Mouse (Mus musculus): ENCODE data around the gene Ggt5.

DNA sequence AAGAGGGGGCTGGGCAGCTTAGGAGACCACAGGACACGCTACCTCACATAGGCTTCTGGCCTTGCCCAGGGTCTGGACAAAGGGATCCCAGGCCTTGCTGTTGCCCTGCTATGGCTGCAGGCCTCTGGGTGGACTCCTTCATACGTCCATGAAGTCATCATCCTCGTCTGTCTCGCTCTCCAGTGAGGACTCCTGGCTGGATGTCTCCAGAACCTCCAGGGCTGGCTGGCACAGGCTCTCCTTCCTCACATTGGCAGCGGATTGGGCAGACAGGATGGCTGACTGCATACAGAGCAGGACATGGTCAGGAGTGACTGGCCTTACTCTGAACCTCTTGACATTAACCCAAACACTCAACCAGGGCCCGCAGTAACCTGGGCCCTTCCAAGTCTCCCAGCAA is 57.3 kb downstream of the Ggt5 start:
- TF ChIP-seq CTCF (IDR thresholded peaks at IDR 0.05; ENCODE audit: extremely low read depth, insufficient read depth, low read length) (no peak), POLR2A (IDR thresholded peaks at IDR 0.05; ENCODE audit: extremely low read depth, insufficient read depth, low read length) (no peak)

Data from cortical plate, adult 2 months (tissue).